Mouse (Mus musculus) forebrain, embryonic 11.5 days (tissue): ENCODE data around the gene Tbx20. TPM values are rescaled to one million over a fixed set of nuclear protein-coding genes. Genes with fewer than 3 reads are reported as not detected.

Source experiments
- ATAC-seq: fragments of 200-750 bp; cut with Nextera tagmentation; replicated peaks from 2 replicates; pipeline ENCODE4 v1.8.0; 2017; ENCODE audit warnings: moderate TSS enrichment; ENCODE audit not compliant: low FRiP score
- DNase-seq: peaks from one replicate; pipeline ENCODE4 v3.0.0-alpha.2; 2017; ENCODE audit warnings: low spot score
- H3K27ac ChIP-seq: fragments of 300-500 bp; sonication (generic); 2 replicates; pipeline ENCODE4 v1.5.1; 2014; ENCODE audit warnings: low read depth, low read length
- H3K27me3 ChIP-seq: fragments of 300-500 bp; sonication (generic); 2 replicates; pipeline ENCODE4 v1.6.1; 2014; ENCODE audit warnings: mild to moderate bottlenecking, low read length, mixed read lengths; ENCODE audit not compliant: control insufficient read depth, insufficient read depth
- H3K36me3 ChIP-seq: fragments of 300-500 bp; sonication (generic); 2 replicates; pipeline ENCODE4 v1.6.1; 2014; ENCODE audit warnings: mild to moderate bottlenecking, low read length, moderate library complexity, mixed read lengths; ENCODE audit not compliant: control insufficient read depth, insufficient read depth
- H3K4me1 ChIP-seq: fragments of 300-500 bp; sonication (generic); replicated peaks from 2 replicates; pipeline ENCODE4 v1.6.1; 2014; ENCODE audit warnings: low read length, mixed read lengths; ENCODE audit not compliant: control insufficient read depth, insufficient read depth
- H3K4me2 ChIP-seq: fragments of 300-500 bp; sonication (generic); 2 replicates; pipeline ENCODE4 v1.6.1; 2014; ENCODE audit warnings: low read depth, mild to moderate bottlenecking, low read length, moderate library complexity, mixed read lengths; ENCODE audit not compliant: severe bottlenecking
- H3K4me3 ChIP-seq: fragments of 300-500 bp; sonication (generic); 2 replicates; pipeline ENCODE4 v1.5.1; 2014; ENCODE audit warnings: low read depth, low read length
- H3K9ac ChIP-seq: fragments of 300-500 bp; sonication (generic); 2 replicates; pipeline ENCODE4 v1.6.1; 2014; ENCODE audit warnings: low read length
- H3K9me3 ChIP-seq: fragments of 300-500 bp; sonication (generic); 2 replicates; pipeline ENCODE4 v1.6.1; 2016; ENCODE audit warnings: low read length, mixed read lengths; ENCODE audit not compliant: control insufficient read depth
- WGBS: fragments of 180-500 bp; shearing (Covaris S2); extraction: QIAGEN DNeasy Blood & Tissue Kit; methylation state at CpG from one replicate; pipeline ENCODE4 v1.1.7; 2014; 5-methylcytosine and 5-hydroxymethylcytosine counted together
- polyA plus RNA-seq: library from polyadenylated mRNA; unstranded; fragments of >200 nt; fragmentation: Nextera tagmentation; extraction: Ambion mirVana; gene quantifications from 2 replicates; pipeline ENCODE4 v1.2.1, GENCODE M21; 2014

Gene Tbx20
- polyA plus RNA-seq, 1 experiment from 2014 or later = 0.48 TPM

DNA sequence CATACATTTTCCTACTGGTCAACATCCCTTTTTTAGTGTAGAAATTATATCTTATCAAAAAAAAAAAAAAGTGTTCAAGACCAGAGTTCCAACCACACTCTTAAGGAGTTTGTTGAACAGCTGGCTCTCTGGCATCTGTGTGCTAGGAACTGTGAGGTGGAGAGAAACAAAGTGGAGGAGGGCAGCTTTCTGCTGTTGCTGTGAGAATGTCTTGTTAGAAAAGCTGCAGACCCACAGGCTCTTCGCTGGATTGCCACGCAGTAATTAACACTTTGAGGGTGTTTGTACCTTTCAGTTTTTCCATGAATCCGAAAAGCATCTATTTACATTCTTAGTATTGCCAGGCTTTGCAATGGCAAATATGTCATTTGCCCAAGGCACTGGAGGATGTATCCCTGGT, 5.9 kb upstream of the Tbx20 start:
- WGBS = 5% methylated on average over 3 of the region's 3 CpGs
- no peak for DNase-seq

DNA sequence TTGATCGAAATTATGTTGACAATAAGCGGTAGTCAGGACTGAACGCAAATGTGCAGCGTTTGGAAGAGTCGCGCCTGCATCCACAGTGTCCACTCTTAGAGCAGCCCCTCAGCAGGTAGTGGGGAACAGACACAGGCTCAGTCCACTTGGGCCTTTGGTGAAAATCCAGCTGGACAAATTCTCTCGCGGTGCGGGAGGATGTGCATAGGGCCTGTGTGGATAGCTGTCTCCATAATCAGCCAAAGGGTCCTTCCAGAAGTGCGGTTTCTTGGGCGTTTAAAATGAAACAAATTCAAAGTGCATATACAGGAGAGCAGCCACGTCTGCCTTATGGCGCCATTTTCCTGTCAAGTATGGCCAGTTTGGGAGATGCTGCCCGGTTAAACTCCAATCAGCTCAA, 4.5 kb upstream of the Tbx20 start:
- peaks cover 84% of the 10 kb centered on the region for H3K27me3 ChIP-seq
- 2% methylated on average over 14 of the region's 14 CpGs for WGBS

More for the DNA sequence above, 5.9 kb upstream of the Tbx20 start:
- Histone ChIP-seq H3K4me2 (no peak overlapping the region), H3K4me3 (no peak overlapping the region), H3K27me3 (peaks cover 70% of the 10 kb centered on the region), H3K27ac (no peak overlapping the region), H3K36me3 (no peaks in the 10 kb centered on the region), H3K9me3 (no peaks in the 10 kb centered on the region), H3K9ac (no peak overlapping the region), H3K4me1 (peaks cover 5% of the 10 kb centered on the region)
- no peak for ATAC-seq

DNA sequence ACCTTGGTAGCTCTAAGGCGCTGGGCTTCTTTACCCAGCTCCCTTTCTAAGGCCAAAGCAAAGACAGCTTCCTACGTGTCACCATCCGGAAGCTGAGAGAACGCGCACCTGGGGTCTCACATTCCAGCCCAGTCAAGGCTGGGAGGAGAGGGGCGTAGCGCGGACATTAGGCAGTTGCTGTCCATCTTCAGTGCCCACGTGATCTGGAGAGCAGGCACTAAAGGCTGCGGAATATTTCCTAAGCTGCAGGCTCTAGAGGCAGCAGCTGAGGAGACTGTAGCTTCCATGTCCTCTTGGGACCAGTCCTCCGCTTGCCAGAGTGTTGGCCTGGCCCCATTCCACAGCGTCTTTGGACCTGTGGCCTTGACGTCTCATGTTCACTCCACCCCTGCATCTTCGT, 3.9 kb upstream of the Tbx20 start:
- under 1% methylated on average over 14 of the region's 14 CpGs for WGBS
- Histone ChIP-seq H3K9me3 (no peaks in the 10 kb centered on the region), H3K36me3 (no peaks in the 10 kb centered on the region), H3K27ac (no peak overlapping the region), H3K9ac (no peak overlapping the region), H3K4me3 (no peak overlapping the region), H3K4me2 (no peak overlapping the region), H3K4me1 (peaks cover 10% of the 10 kb centered on the region), H3K27me3 (peaks cover 88% of the 10 kb centered on the region)
- DNase-seq = no peak
- ATAC-seq = no peak

More for the DNA sequence above, 4.5 kb upstream of the Tbx20 start:
- Histone ChIP-seq H3K36me3 (no peaks in the 10 kb centered on the region), H3K4me1 (peaks cover 9% of the 10 kb centered on the region), H3K4me2 (no peak overlapping the region), H3K27ac (no peak overlapping the region), H3K9ac (no peak overlapping the region), H3K9me3 (no peaks in the 10 kb centered on the region), H3K4me3 (no peak overlapping the region)
- ATAC-seq (no peak), DNase-seq (no peak)

DNA sequence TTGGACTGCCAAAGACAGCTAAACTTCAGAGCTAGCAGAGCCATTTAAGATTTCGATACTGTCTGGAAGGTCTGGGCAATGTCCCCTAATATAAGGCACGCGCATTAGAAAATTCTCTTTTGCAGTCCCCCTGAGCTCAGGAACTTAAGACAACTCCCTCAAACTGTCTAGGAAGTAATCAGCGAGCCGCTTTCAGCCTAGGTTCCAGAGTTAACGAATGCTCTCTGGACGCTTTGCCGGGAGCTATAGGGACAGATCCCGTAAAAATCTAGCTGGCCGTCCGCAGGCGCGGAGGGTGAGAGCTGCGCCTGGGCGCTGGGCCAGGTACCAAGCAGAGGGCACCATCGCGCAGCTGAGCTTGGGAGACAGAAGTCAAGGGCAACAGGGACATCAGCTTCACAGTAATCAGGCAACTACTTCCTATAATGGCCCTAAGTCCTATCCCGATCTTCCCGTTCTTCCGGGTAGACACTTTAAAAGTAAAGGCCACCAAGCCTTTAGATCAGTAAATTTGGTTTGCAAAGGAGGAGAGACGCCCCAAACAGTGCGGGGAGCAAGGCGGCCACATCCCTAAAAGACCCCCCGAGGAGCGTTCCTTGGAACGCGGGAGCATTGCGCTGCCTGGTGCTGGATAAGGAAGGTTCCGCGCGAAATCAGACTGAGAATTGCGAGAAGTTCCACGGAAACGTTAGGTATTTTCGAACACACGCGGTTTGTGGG, 3.2 kb upstream of the Tbx20 start:
- Histone ChIP-seq H3K9me3 (no peaks in the 10 kb centered on the region), H3K9ac (no peak overlapping the region), H3K27me3 (peaks cover 90% of the 10 kb centered on the region), H3K36me3 (no peaks in the 10 kb centered on the region), H3K27ac (no peak overlapping the region), H3K4me2 (0 out of 2 replicates have a peak overlapping the region, but pooled peaks have one; percentile 2), H3K4me1 (peaks cover 10% of the 10 kb centered on the region), H3K4me3 (no peak overlapping the region)
- no peak for ATAC-seq
- DNase-seq = no peak
- WGBS = under 1% methylated on average over 37 of the region's 37 CpGs

- 1% methylated on average over 9 of the region's 9 CpGs for WGBS
- no peak for ATAC-seq
These were observed 2.4 kb upstream of the Tbx20 start for GRCm38 (mm10) chr9:24776487-24776886.

GRCm38 (mm10) chr9:24775567-24775966, 1.5 kb upstream of the Tbx20 start:
- 18% methylated on average over 1 of the region's 1 CpGs for WGBS
- Histone ChIP-seq H3K9ac (no peak overlapping the region), H3K27ac (no peak overlapping the region), H3K4me2 (no peak overlapping the region), H3K4me1 (peaks cover 10% of the 10 kb centered on the region), H3K9me3 (no peaks in the 10 kb centered on the region), H3K36me3 (no peaks in the 10 kb centered on the region), H3K27me3 (peaks cover 87% of the 10 kb centered on the region), H3K4me3 (no peak overlapping the region)
- DNase-seq (no peak), ATAC-seq (no peak)

More at GRCm38 (mm10) chr9:24776487-24776886, 2.4 kb upstream of the Tbx20 start:
- no peak overlapping the region for H3K4me2 ChIP-seq
- H3K36me3 ChIP-seq = no peaks in the 10 kb centered on the region
- H3K27me3 ChIP-seq = peaks cover 90% of the 10 kb centered on the region
- H3K9me3 ChIP-seq = no peaks in the 10 kb centered on the region
- no peak overlapping the region for H3K9ac ChIP-seq
- H3K4me1 ChIP-seq = peaks cover 10% of the 10 kb centered on the region
- no peak overlapping the region for H3K4me3 ChIP-seq
- DNase-seq = no peak
- H3K27ac ChIP-seq = no peak overlapping the region

GRCm38 (mm10) chr9:24775001-24775400, 898 bp upstream of the Tbx20 start:
- H3K4me2 ChIP-seq = no peak overlapping the region
- ATAC-seq (no peak), DNase-seq (no peak)
- 0% methylated on average over 9 of the region's 9 CpGs for WGBS
- H3K36me3 ChIP-seq = no peaks in the 10 kb centered on the region
- H3K27ac ChIP-seq = no peak overlapping the region
- peaks cover 14% of the 10 kb centered on the region; the same call in 1 of the 2 replicates for H3K4me1 ChIP-seq
- H3K27me3 ChIP-seq = peaks cover 87% of the 10 kb centered on the region
- no peak overlapping the region for H3K4me3 ChIP-seq
- H3K9ac ChIP-seq = no peak overlapping the region
- no peaks in the 10 kb centered on the region for H3K9me3 ChIP-seq

DNA sequence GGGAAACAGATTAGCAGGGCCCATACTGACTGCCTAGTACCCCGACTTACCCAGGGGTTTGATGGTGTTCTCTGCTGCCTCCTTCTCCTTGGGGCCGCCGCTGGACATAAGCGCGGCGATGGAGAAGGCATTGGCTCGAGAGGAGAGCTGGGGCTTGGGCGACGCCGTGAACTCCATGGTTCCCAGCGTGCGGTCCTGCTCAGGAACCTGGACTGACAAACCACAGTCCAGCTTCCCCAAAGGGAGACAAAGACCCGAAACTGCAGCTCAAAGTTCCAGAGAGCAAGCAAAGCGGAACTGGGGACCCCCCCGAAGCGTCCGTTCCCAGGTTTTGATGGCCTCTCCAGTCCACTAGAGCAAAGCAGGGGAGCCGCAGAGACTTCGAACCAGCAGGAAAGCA, 434 bp downstream of the Tbx20 start:
- Histone ChIP-seq H3K4me2 (peak overlapping the region; percentile 41), H3K36me3 (no peaks in the 10 kb centered on the region), H3K9ac (no peak overlapping the region), H3K27ac (no peak overlapping the region), H3K4me3 (peak overlapping the region; percentile 26), H3K4me1 (peaks cover 15% of the 10 kb centered on the region; the same call in 1 of the 2 replicates), H3K9me3 (no peaks in the 10 kb centered on the region), H3K27me3 (peaks cover 82% of the 10 kb centered on the region)
- DNase-seq (peak; percentile 61), ATAC-seq (peak; percentile 8; the same call in 1 of the 2 replicates)
- under 1% methylated on average over 19 of the region's 19 CpGs for WGBS

DNA sequence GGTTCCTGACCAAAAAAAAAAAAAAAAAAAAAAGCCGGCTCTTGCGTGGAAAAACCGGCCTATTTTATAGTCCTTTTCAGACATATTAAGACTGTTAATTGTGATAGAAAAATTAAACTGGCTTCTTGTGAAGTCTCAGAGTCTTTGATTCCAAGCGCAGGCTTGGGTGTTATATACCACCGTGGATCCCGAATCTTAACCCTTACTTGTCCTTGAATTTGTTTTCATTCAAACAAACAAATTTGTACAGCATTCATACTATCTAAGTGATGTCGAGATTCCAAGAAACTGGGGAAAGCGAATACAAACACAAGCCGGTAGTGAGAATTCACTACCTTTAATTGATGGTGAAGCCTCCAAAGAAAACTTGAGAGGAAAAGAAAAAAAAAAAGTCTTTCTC, 932 bp downstream of the Tbx20 start:
- H3K36me3 ChIP-seq = no peaks in the 10 kb centered on the region
- H3K9ac ChIP-seq = no peak overlapping the region
- peak overlapping the region; percentile 26; the same call in 1 of the 2 replicates for H3K4me3 ChIP-seq
- no peaks in the 10 kb centered on the region for H3K9me3 ChIP-seq
- peaks cover 15% of the 10 kb centered on the region; the same call in 1 of the 2 replicates for H3K4me1 ChIP-seq
- H3K27ac ChIP-seq = no peak overlapping the region
- WGBS = 1% methylated on average over 9 of the region's 9 CpGs
- DNase-seq (no peak), ATAC-seq (no peak)
- peaks cover 83% of the 10 kb centered on the region for H3K27me3 ChIP-seq
- no peak overlapping the region for H3K4me2 ChIP-seq
